Mouse (Mus musculus) kidney, embryonic 16.5 days (tissue): ENCODE measurements around the gene Nacc2. TPM values are rescaled to one million over a fixed set of nuclear protein-coding genes. Genes with fewer than 3 reads are reported as not detected.

ENCODE experiments used
- ATAC-seq: fragments of 200-750 bp; cut with Nextera tagmentation; 2 replicates; pipeline ENCODE4 v1.8.0; 2017; ENCODE audit warnings: moderate TSS enrichment; ENCODE audit not compliant: low FRiP score, low TSS enrichment
- H3K27ac ChIP-seq: fragments of 300-500 bp; sonication (generic); 2 replicates; pipeline ENCODE4 v1.5.1; 2014; ENCODE audit warnings: low read length
- H3K27me3 ChIP-seq: fragments of 300-500 bp; sonication (generic); 2 replicates; pipeline ENCODE4 v1.6.1; 2014; ENCODE audit warnings: low read length, control low read depth, mixed read lengths; ENCODE audit not compliant: insufficient read depth
- H3K36me3 ChIP-seq: fragments of 300-500 bp; sonication (generic); 2 replicates; pipeline ENCODE4 v1.6.1; 2014; ENCODE audit warnings: low read length, control low read depth, mixed read lengths; ENCODE audit not compliant: insufficient read depth
- H3K4me1 ChIP-seq: fragments of 300-500 bp; sonication (generic); 2 replicates; pipeline ENCODE4 v1.6.1; 2014; ENCODE audit warnings: low read length, control low read depth, mixed read lengths; ENCODE audit not compliant: insufficient read depth
- H3K4me2 ChIP-seq: fragments of 300-500 bp; sonication (generic); replicated peaks from 2 replicates; pipeline ENCODE4 v1.6.1; 2014; ENCODE audit warnings: low read depth, low read length
- H3K4me3 ChIP-seq: fragments of 300-500 bp; sonication (generic); 2 replicates; pipeline ENCODE4 v1.5.1; 2014; ENCODE audit warnings: mild to moderate bottlenecking, low read length
- H3K9ac ChIP-seq: fragments of 300-500 bp; sonication (generic); replicated peaks from 2 replicates; pipeline ENCODE4 v1.6.1; 2014; ENCODE audit warnings: low read length
- H3K9me3 ChIP-seq: fragments of 300-500 bp; sonication (generic); 2 replicates; pipeline ENCODE4 v1.6.1; 2016; ENCODE audit warnings: low read length, control low read depth
- WGBS: fragments of 180-500 bp; shearing (Covaris S2); extraction: QIAGEN DNeasy Blood & Tissue Kit; methylation state at CpG from one replicate; pipeline ENCODE4 v1.1.7; 2014; 5-methylcytosine and 5-hydroxymethylcytosine counted together
- polyA plus RNA-seq: library from polyadenylated mRNA; unstranded; fragments of >200 nt; fragmentation: Nextera tagmentation; extraction: Ambion mirVana; gene quantifications from 2 replicates; pipeline ENCODE4 v1.2.1, GENCODE M21; 2015

Gene Nacc2
- polyA plus RNA-seq, 1 experiment from 2014 or later = 13.3 TPM

DNA sequence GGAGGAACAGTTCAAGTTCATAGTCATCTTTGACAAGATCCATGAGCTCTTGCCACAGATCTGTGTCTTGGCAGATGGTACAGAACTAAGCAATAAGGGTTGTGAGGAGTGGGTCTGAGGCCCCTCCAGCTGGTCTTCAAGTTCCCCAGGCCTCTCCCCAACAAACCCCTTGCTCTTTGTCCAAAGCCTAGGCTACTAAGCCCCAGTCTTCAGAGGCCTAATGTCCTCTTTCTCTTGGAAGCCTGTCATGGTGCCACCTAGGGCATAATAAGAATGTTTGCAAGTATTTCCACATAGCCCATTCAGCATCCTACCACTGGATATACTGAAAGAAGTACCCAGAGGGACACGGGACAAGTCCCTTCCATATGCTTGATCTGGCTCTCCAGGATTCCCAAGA is 100.4 kb downstream of the Nacc2 start:
- Histone ChIP-seq H3K4me1 (peaks cover 13% of the 10 kb centered on the region), H3K36me3 (no peaks in the 10 kb centered on the region), H3K27me3 (no peaks in the 10 kb centered on the region), H3K4me2 (no peak overlapping the region), H3K9ac (no peak overlapping the region), H3K4me3 (no peak overlapping the region), H3K27ac (no peak overlapping the region), H3K9me3 (no peaks in the 10 kb centered on the region)
- ATAC-seq = no peak
- 81% methylated on average over 1 of the region's 1 CpGs for WGBS

DNA sequence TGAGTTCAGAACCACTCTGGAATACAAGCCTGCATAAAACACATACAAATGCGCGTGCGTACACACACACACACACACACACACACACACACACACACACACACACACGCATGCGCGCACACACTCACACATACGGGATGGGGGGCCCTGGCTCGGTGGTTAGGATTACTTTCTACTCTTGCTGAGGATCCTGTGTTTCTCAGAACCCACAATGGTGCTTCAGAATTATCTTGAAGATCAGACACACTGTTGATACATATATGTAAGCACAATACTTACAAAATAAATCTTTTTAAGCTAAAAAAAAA is 100.8 kb downstream of the Nacc2 start:
- H3K36me3 ChIP-seq = no peaks in the 10 kb centered on the region
- WGBS = 89% methylated on average over 8 of the region's 8 CpGs
- H3K27me3 ChIP-seq = no peaks in the 10 kb centered on the region
- H3K9ac ChIP-seq = no peak overlapping the region; the same call in 1 of the 2 replicates
- ATAC-seq = no peak
- H3K4me2 ChIP-seq = peak overlapping the region; percentile 88
- H3K4me1 ChIP-seq = peaks cover 13% of the 10 kb centered on the region
- no peak overlapping the region; the same call in 1 of the 2 replicates for H3K4me3 ChIP-seq
- H3K27ac ChIP-seq = 0 out of 2 replicates have a peak overlapping the region, but pooled peaks have one; percentile 44
- H3K9me3 ChIP-seq = no peaks in the 10 kb centered on the region

DNA sequence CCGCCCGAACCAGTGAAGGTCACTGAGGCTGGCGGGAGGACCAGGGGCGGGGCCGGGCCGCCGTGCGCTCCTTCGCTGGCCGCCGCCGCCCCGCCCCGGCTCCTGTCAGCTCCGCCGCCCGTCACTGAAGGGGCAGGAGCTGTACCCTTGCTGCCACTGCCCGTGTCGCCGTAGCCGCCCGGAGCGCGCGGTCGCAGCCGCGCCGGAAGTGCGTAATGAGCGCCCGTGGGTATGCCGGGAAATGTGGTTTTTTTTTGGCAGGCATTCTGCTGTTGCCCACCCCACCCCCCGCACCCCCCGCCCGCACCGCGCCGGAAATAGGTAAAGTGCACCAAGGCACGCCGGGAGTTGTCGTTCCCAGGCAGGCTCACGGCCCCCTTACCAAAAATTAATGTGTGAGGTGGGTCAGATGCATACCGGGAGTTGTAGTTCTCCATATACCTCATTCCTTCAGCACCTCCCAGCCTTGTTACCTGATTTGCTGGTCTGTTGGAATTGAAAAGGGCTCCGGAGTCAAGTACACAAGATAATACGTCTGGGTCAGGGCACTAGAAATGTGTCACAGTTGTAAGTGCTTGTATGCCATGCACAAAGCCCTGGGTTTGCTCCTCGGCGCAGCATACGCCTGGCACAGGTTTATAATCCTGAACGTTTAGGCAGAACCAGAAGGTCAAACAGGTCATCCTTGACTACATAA is 101.3 kb downstream of the Nacc2 start, which contains the start of gene Ubac1:
Ubac1 (minus strand) TSS at position 187 of the 697 bp plus-strand sequence.
- 6% methylated on average over 47 of the region's 50 CpGs for WGBS
- Histone ChIP-seq H3K9me3 (no peaks in the 10 kb centered on the region), H3K9ac (peak within 1 kb of the TSS; percentile 71), H3K36me3 (no peaks in the 10 kb centered on the region), H3K4me3 (peak within 1 kb of the TSS; percentile 73), H3K4me1 (peaks cover 13% of the 10 kb centered on the region), H3K27ac (peak within 1 kb of the TSS; percentile 90), H3K27me3 (no peaks in the 10 kb centered on the region), H3K4me2 (peak within 1 kb of the TSS; percentile 88)
- ATAC-seq = peak; percentile 96

DNA sequence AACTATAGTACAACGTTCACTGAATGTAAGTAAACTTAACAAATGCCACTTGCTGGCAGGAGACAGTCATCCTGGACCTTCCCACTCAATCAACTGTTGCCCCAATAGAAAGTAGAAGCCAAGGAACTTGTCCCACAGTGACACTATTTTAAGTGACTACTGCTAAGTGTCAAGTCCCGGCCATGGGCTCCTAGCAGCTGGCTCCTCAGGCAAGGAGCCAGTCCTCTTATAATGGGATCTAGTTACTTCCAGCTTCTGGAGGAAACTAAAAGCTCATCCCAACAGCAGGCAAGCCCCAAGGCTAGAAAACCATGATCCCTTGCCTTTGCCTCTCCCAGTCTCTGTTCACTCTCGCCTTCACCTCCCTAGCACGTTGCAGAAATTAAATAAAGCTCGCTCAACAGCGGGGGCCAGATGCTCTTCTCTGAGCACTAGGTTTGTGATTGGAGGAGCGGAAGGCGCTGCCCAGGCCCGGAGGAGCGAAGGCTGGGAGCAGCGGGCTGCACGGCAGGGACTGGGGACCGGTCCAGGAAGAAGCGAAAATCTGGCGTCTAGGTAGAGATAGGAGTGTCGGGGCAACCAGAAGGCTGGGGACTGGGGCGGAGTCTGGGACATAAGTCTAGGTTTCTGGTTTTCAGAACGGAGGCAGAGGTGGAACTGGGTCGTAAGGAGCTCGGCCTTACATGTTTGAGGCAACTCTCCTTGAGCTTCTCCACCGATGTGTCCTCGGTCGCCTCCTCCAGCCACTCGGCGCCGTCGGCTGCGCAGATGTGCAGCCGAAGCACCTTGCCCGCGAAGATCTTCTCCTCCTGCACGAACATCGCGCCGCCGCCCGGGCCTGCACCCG is 102.1 kb downstream of the Nacc2 start:
- peak overlapping the region; percentile 71 for H3K9ac ChIP-seq
- WGBS = 2% methylated on average over 38 of the region's 38 CpGs
- ATAC-seq = peak; percentile 47
- no peaks in the 10 kb centered on the region for H3K9me3 ChIP-seq
- H3K4me1 ChIP-seq = peaks cover 13% of the 10 kb centered on the region
- H3K27ac ChIP-seq = peak overlapping the region; percentile 90
- H3K4me3 ChIP-seq = peak overlapping the region; percentile 73
- H3K36me3 ChIP-seq = no peaks in the 10 kb centered on the region
- H3K4me2 ChIP-seq = peak overlapping the region; percentile 88
- H3K27me3 ChIP-seq = no peaks in the 10 kb centered on the region

DNA sequence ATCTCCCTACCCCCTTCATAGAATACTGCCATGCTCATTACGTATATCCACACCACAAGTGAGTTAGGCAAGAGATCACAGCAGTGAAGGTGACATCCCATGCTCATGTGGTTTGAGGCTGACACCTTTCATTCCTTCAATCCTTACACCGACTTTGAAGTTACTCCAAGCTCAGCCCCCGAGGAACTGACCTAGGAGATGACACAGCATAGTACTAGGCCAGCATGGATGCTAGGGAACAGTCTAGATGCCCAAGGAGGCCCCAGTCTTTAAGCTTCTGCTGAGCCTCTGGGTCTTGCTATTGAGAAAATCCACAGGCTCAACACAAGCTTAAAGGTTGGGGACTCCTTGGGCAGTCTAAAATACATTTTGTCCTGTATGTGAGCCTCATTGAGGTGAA is 103.1 kb downstream of the Nacc2 start:
- Histone ChIP-seq H3K9ac (peak overlapping the region; percentile 71), H3K4me3 (peak overlapping the region; percentile 73; the same call in 1 of the 2 replicates), H3K4me1 (peaks cover 13% of the 10 kb centered on the region), H3K27me3 (no peaks in the 10 kb centered on the region), H3K27ac (no peak overlapping the region), H3K9me3 (no peaks in the 10 kb centered on the region), H3K36me3 (peaks cover 3% of the 10 kb centered on the region), H3K4me2 (0 out of 2 replicates have a peak overlapping the region, but pooled peaks have one; percentile 88)
- 73% methylated on average over 3 of the region's 3 CpGs for WGBS
- ATAC-seq = no peak

DNA sequence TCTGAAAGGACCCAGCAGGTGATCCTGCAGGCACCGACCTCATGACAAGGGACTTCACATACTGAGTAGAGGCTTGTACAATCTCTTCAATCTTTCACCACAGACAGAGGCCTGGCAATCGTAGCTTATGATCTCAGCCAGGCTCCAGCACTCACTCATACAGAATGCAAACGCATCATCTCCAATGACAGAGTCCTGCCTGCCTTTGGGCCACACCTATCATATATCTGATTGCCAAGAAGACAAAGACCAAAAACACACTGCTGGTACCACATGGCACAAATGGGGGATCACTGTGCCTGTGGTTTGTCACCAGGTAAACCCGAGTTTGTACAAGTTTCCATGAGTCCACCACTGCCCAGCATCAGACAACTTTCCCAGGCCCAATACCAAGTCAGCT is 105.7 kb downstream of the Nacc2 start:
- no peaks in the 10 kb centered on the region for H3K9me3 ChIP-seq
- H3K4me1 ChIP-seq = peaks cover 13% of the 10 kb centered on the region
- ATAC-seq = no peak
- 81% methylated on average over 4 of the region's 4 CpGs for WGBS
- no peak overlapping the region for H3K4me3 ChIP-seq
- H3K4me2 ChIP-seq = no peak overlapping the region
- no peak overlapping the region for H3K27ac ChIP-seq
- peaks cover 18% of the 10 kb centered on the region for H3K36me3 ChIP-seq
- no peaks in the 10 kb centered on the region for H3K27me3 ChIP-seq
- H3K9ac ChIP-seq = no peak overlapping the region

DNA sequence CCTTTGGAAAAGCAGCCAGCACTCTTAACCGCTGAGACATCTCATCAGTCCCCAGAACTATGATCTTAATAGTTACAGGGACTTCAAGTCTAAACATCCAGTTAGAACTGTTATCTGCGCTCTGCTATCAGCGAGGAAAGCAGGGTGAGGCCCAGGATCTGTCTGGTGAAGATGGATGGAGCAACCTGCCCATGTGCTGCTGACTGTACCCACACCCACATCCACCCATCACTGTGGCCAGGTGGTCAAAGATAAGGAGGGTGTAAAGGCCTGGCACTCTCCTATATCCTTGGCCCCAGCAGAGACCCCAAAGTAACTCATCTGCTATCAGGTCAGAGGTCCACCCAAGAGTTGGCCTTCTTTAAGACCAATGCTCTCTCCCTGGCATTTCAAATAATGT is 109.3 kb downstream of the Nacc2 start:
- no peak overlapping the region for H3K4me2 ChIP-seq
- no peak for ATAC-seq
- H3K27ac ChIP-seq = no peak overlapping the region
- H3K9me3 ChIP-seq = no peaks in the 10 kb centered on the region
- H3K4me3 ChIP-seq = no peak overlapping the region
- H3K36me3 ChIP-seq = peaks cover 44% of the 10 kb centered on the region
- H3K27me3 ChIP-seq = no peaks in the 10 kb centered on the region
- WGBS = 94% methylated on average over 3 of the region's 3 CpGs
- no peak overlapping the region for H3K9ac ChIP-seq
- H3K4me1 ChIP-seq = no peaks in the 10 kb centered on the region

DNA sequence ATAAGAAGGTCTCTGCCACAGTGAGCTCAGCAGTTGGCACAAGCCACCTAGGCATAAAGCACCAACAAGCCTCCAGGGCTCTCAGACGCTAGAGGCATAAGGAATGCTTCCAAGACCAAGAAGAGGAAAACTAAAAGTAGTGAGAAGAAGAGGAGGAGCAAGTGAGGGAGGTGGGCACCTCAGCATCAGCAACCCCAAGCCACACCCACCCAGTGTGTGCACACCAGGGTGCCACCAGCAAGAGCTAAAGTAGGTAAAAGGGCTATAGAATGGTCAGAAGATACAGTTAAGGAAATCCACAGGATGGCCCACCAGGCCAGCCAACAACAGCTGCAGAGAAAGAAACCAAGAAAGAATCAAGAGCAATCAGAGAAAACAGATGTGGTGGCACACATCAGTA is 111.6 kb downstream of the Nacc2 start:
- Histone ChIP-seq H3K9me3 (no peaks in the 10 kb centered on the region), H3K4me2 (no peak overlapping the region), H3K4me1 (no peaks in the 10 kb centered on the region), H3K36me3 (peaks cover 58% of the 10 kb centered on the region), H3K27ac (no peak overlapping the region), H3K4me3 (no peak overlapping the region), H3K9ac (no peak overlapping the region), H3K27me3 (no peaks in the 10 kb centered on the region)
- no peak for ATAC-seq
- WGBS = 87% methylated on average over 1 of the region's 1 CpGs
